Comparison of ENCODE assay signal across 9 mouse cellular contexts in genomic region chr9:30943341-30943740, GRCm38 (mm10). TPM values are rescaled to one million over a fixed set of nuclear protein-coding genes. Genes with fewer than 3 reads are reported as not detected.
DNase-seq lines count a peak whose midpoint lies in the region; ATAC-seq lines count a peak whose summit lies in the region.
"Had no signal": no experiment of that assay in that cellular context is flagged by ENCODE, and none has a peak within 500 bp of the region (broad histone marks: within the 10 kb centered on the region; RNA-seq: fewer than 3 reads in every experiment).

No protein-coding gene starts in this region.

- H3K27me3 ChIP-seq in heart, embryonic 14.5 days (ENCODE audit: control insufficient read depth, insufficient read depth, low read length): peaks cover 34% of the 10 kb centered on the region
- peaks cover 56% of the 10 kb centered on the region for H3K27me3 ChIP-seq in liver, embryonic 16.5 days (ENCODE audit: control insufficient read depth, insufficient read depth, low read depth, low read length)
- H3K27me3 ChIP-seq: CH12.LX had no signal

- H3K4me3 ChIP-seq in heart, embryonic 14.5 days (ENCODE audit: control insufficient read depth in 1 of 2, insufficient read depth in 1 of 2, low read depth in 1 of 2, low read length in 2 of 2): peak overlapping the region; percentile 52 to 61
- peak overlapping the region; percentile 41; the same call in 1 of the 2 replicates for H3K4me3 ChIP-seq in liver, embryonic 16.5 days (ENCODE audit: low read depth, low read length)

- intact Hi-C loops in heart, postnatal 14 days (cut with DNase I): no loop called here

- H3K9ac ChIP-seq in heart, embryonic 14.5 days (ENCODE audit: low read length): peak overlapping the region; percentile 68
- no peak overlapping the region for H3K9ac ChIP-seq in liver, embryonic 16.5 days (ENCODE audit: low read depth, low read length)

- DNase-seq in heart, postnatal 14 days: no peak
- peak; percentile 36 for DNase-seq in R1 (ENCODE audit: low read depth, low spot score)
- no peak for DNase-seq in thymus, postnatal 36 days
- no peak for DNase-seq in frontal cortex, postnatal 36 days (ENCODE audit: low spot score in 2 of 2)
- DNase-seq in testis, postnatal 14 days (ENCODE audit: low spot score): no peak

- no peaks in the 10 kb centered on the region for H3K36me3 ChIP-seq in heart, embryonic 14.5 days (ENCODE audit: control insufficient read depth, insufficient read depth, low read length)
- no peaks in the 10 kb centered on the region for H3K36me3 ChIP-seq in liver, embryonic 16.5 days (ENCODE audit: control insufficient read depth, insufficient read depth)

- H3K4me2 ChIP-seq in heart, embryonic 14.5 days (ENCODE audit: low read length): peak overlapping the region; percentile 99
- H3K4me2 ChIP-seq in liver, embryonic 16.5 days (ENCODE audit: low read depth, low read length): peak overlapping the region; percentile 50; the same call in 1 of the 2 replicates

- no peak overlapping the region for H3K27ac ChIP-seq in heart, embryonic 14.5 days (replicated peaks in 1 of 2; ENCODE audit: control insufficient read depth in 1 of 2, insufficient read depth in 1 of 2, low read depth in 2 of 2, low read length in 2 of 2)
- H3K27ac ChIP-seq in liver, embryonic 16.5 days (ENCODE audit: low read length): no peak overlapping the region

- WGBS in heart, embryonic 14.5 days: under 1% methylated on average over 14 of the region's 14 CpGs
- WGBS in liver, embryonic 16.5 days (ENCODE audit: insufficient replicate concordance): 2% methylated on average over 14 of the region's 14 CpGs

- ATAC-seq in heart, embryonic 14.5 days (ENCODE audit: insufficient number of reproducible peaks, insufficient read depth, low FRiP score, low read depth): no peak
- ATAC-seq in granulocyte monocyte progenitor cell, adult 5-6 weeks (replicated peaks; ENCODE audit: poor library complexity, severe bottlenecking): 0 out of 2 replicates have a peak, but pooled peaks have one; percentile 4
- ATAC-seq in liver, embryonic 16.5 days (ENCODE audit: low read depth): no peak

- no peaks in the 10 kb centered on the region for H3K9me3 ChIP-seq in heart, embryonic 14.5 days (ENCODE audit: control insufficient read depth, low read length)
- H3K9me3 ChIP-seq in liver, embryonic 16.5 days (replicated peaks; ENCODE audit: control insufficient read depth, low read length): no peaks in the 10 kb centered on the region

- H3K4me1 ChIP-seq in heart, embryonic 14.5 days (ENCODE audit: control insufficient read depth in 2 of 2, insufficient read depth in 2 of 2, low read length in 2 of 2): peaks cover 7 to 31% of the 10 kb centered on the region in 2 experiments
- peaks cover 2% of the 10 kb centered on the region; the same call in 1 of the 2 replicates for H3K4me1 ChIP-seq in liver, embryonic 16.5 days (ENCODE audit: control insufficient read depth, low read depth, low read length)

RNA-seq across cellular contexts. Expression of gene Adamts8, which starts 1.0 kb away (rescaled TPM):
- 9.4 and 11.0 TPM in 2 replicates for polyA plus RNA-seq in heart, embryonic 14.5 days (2014; fragmentation: Nextera tagmentation; extraction: Ambion mirVana)
- total RNA-seq in heart, postnatal 14 days (2021): 1 to 10 TPM; 4.4 to 6.8 TPM
- not detected in 2 replicates for total RNA-seq in granulocyte monocyte progenitor cell, adult 5-6 weeks (2014; fragmentation: Nextera tagmentation)
- total RNA-seq in granulocyte monocyte progenitor cell, adult 5-6 weeks (2017): not detected in 2 replicates
- polyA plus RNA-seq in liver, embryonic 16.5 days (2015; fragmentation: Nextera tagmentation; extraction: Ambion mirVana): 0.12 and 0.18 TPM in 2 replicates
- total RNA-seq: CH12.LX had no signal

RNA-seq across cellular contexts. Expression of gene Adamts15, which starts 21.1 kb away (rescaled TPM):
- 5.4 and 6.0 TPM in 2 replicates for polyA plus RNA-seq in heart, embryonic 14.5 days (2014; fragmentation: Nextera tagmentation; extraction: Ambion mirVana)
- total RNA-seq in heart, postnatal 14 days (2021): 10 to 100 TPM; 13.1 to 15.9 TPM
- total RNA-seq in granulocyte monocyte progenitor cell, adult 5-6 weeks (2014; fragmentation: Nextera tagmentation): not detected in 2 replicates
- total RNA-seq in granulocyte monocyte progenitor cell, adult 5-6 weeks (2017): not detected in 2 replicates
- polyA plus RNA-seq in liver, embryonic 16.5 days (2015; fragmentation: Nextera tagmentation; extraction: Ambion mirVana): 0.64 and 0.81 TPM in 2 replicates
- total RNA-seq: CH12.LX had no signal

Comparison
In these comparisons a context has a peak if more than half of its experiments do, and no peak if none do; other contexts are left out.
1. RNA of gene Adamts8, which starts 1.0 kb away (total RNA-seq): 4.4 to 6.8 TPM in heart, postnatal 14 days; not detected in granulocyte monocyte progenitor cell, adult 5-6 weeks; every median in the first group is over 4 times any median in the second.
2. RNA of gene Adamts15, which starts 21.1 kb away (total RNA-seq): 13.1 to 15.9 TPM in heart, postnatal 14 days; not detected in granulocyte monocyte progenitor cell, adult 5-6 weeks; every median in the first group is over 10 times any median in the second.